Mouse (Mus musculus) mesoderm, embryonic 11.5 days (tissue): ENCODE data around the gene 1700010I14Rik.

Experiments
- DNase-seq: peaks from one replicate; pipeline ENCODE4 v3.0.0-alpha.2; 2012; ENCODE audit warnings: low read depth, low spot score

The 1700010I14Rik gene

DNA sequence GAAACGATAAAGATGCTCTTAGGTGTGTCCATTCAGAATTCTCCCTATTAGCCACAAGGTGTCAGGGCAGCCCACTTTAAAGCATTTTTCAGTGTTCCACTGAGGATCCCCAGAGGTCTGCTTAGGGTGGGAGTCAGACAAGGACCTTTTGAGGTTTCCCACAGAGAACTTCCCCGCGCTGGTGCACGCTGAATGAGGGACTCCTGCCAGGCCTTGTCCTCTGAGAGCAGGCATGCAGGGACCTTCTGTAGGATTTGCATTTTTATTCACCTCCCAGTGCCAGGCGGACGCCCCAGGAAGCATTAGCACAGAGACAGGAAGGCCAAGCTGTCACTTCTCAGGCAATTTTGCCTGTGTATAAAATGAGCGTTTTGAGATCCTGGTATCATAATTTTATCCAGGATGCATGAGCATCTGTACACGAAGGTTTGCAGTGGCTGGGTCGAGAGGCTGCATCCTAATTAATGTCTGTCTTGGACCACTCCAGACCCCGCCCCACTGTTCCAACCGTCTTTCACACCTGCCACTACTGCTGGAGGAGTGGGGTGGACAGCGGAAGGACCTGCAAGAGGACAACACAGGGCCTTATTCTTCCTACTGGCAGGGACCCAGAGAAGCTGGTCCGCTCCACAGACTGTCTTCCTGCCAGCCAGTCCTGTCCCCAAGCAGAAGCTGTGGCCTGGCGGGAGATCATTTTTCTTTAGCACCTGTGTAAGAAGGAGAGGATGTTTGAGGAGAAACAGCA lies 35.2 kb downstream of the 1700010I14Rik start:
- DNase-seq, result no peak

DNA sequence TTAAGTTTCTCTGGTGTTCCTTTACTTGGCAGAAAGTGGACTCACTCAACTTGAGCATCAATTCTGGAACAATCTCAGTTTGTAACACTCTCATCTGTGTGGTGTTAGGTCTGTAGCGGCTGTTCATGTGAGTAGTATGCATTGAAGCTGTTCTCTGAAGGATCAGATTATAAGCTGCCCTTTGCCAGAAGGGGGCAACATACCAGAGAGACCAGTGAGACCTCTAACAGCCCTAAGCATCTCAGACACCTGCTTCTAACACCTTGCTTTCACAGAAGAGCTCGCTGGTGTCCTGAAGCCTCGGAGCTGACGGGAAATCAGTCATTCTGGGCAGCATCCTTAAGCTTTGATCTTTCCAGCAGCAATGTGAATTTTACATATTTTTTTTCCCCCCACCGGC lies 42.0 kb downstream of the 1700010I14Rik start:
- DNase-seq, result no peak

DNA sequence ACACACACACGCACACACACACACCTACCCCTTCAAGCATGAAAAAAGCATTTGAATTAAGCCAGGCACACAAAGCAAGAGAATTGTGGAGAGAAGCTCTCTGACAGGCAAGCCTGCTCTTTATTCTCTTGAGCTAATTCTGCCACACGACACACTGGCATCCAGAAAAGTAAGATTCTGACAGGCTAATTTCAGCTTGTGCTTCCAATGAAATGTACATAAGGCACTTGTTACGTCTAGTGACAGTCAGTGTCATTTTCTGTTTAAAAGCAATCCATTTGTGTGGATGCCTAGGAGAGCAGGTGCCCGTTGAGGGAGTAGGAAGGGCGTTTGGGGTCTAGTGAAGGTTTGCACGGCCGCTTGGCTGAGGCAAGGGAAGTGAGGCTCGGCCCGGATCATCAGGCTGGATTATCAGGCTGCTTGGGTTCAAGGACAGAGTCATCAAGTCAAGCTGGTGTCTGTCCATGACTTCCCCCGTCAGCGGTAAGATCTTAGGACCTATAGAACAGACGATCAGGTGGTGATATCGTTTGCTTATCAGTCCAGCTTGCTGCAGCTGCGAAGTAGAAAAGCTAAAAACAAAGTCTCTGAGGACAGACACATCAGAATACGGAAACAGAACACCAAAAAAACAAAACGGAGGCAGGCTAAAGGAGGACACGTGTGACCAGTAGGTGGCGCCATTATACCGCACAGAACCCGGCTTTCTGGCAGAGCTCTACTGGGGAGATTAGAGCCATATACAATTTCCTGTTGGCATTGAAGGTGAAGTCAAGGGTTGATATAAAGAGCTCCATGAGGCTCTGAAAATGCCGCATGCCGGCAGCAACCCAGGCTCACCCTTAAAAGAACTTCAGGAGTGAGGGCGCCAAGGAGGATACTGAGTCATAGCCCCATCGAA lies 43.4 kb downstream of the 1700010I14Rik start:
- DNase-seq, result peak; percentile 88

DNA sequence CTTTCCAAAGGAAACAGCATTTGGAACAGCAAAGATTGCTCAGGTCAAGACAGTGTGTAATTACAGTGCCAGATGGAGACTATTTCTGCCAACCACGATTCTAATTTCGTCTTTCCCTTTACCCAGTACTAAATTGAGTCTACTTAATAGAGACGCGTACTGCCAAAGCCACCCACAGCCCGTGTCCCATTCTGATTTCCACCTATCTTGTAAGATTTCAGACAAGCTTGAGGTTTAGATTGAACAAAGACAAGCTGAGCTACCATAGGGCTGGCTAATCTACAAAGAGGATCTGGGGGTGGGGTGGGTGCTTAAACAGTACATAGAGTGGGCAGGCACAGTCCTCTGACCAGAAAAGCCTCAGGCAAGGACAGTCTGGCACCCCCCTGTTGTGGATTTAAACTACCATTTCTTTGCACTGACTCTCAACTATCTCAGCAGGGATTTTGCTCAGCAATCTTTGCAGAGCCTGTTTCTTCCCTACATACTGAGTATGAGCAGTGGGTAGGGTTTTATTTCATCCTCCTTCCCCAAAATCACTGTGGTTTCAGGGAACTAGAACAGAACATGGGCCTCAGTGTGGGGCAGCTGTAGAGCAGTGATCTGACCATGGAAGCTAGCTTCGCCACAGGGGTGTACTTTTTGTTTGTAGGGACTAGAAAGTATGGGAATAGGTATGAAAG lies 44.4 kb downstream of the 1700010I14Rik start:
- no peak for DNase-seq

DNA sequence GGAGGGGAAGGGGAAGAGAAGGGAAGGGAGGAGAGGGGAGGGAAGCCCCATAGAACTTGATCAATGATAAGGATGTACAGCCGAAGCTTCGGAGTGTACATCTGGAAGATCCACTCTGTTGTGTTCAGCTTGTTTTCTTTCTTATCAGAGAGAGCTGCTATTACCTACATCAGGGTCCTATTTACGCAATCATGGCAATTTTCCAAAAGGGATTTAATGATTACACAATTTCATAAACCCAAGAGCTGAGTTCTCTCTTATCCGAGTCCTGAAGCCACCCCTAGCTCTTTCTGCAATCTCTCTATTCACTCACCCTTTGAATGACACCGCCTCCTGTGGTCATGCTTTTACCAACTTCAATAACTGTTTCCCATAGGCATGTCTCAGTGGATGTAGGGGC lies 45.4 kb downstream of the 1700010I14Rik start:
- DNase-seq, result no peak

DNA sequence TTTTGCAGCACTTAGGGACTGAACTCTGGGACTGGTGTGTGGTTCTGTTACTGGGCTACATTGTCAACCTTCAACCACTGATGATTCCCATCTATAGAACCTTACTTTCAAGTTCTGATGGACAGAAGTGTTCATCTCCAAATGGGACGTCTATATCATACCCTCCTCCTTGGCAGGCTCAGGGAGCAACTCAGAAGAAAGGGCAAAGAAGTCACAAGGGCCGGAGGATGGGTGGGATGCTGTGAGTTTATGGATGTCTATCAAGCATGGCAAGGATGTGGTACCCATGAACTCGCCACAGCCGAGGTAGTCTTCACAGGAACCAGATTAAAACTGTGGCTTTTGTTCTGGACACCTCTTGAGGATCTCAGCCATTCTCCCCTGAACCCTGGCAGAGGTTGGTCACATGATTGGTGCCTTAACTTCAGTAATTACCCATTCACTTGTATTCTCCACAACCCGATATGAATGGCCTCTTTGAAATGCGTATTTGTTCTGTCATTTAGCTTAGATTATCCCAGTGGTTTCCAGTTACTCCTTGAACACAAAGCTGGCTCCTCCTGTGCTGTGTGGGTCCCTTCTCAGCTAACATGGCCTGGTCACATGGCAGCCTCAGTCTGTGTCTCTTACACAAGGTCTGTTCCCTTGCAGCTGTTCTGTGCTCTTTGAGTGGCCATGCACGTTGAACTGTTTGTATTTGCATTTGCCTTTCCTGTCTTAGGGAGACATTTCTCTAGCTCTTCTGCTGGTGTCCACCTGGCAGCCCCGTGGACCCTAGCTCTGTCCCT lies 47.6 kb downstream of the 1700010I14Rik start:
- DNase-seq, result no peak

DNA sequence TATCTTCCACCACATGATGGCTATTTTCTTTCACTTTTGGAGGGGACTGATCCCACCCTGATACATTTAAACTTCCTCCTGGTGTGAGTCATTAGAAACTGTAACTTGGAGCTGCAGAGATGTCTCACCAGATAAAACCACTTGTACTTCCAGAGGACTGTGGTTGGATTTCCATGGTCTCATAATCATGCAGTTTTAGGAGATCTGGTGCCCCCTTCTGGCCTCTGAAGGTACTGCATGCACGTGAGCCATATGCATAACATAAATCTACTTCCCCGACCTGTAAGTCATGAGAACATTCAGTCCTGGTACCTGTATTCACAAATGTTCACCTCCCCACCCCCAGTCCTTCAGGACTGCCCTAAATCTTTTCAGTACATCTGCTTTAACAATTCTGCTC lies 54.6 kb downstream of the 1700010I14Rik start:
- DNase-seq, result peak; percentile 54

DNA sequence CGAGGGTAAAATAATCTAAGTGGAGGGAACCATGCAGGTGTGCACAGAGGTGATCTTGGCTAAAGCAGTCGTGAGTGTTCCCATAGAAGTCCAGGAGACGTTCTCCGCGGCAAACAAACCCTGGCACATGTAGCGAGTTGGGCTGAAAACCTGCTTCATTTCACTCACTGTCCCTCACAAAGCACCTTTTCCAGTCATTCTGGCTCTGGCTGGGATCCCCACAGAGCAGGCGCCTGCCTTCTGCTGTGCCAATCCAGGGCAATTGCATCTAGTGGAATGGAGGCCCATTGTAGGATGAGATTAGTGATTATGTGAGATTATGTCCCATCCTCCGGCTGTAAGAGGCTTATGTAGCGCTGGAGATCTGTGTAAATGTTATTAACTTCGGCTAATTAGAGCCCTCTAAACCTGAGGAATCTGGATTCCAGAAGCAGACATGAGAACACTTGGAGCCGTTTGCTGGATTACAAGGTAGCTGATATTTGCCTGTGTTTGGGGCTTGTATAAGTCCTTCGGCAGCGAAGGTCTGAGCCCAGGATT lies 64.4 kb downstream of the 1700010I14Rik start:
- DNase-seq, result no peak

DNA sequence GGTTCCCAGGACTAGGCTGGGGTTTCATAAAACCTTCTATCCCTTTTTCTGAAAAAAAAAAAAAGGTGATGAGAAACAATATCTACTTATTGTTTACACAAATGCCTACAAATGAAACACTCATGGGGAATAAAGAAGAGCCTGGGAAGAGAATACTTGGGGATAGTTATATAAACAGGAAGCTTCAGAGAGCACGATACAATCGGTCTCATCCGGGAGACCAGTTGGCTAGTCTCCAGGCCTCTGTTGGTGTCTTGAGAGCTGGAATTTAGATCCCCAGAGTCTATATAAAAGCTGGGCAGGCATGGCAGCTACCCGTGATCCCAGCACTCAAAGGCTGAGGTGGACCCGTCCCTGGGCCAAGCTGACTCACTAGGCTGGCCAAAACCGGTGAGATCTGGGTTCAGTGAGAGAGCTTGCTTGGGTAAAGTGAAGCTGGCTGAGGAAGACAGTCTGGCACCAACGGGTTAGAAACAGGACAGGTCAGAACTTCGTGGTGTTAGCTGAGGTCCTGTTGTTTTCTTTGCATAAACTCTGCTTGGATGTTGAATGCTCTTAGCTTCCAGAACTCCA lies 71.3 kb downstream of the 1700010I14Rik start:
- no peak for DNase-seq
